Mouse (Mus musculus): Measurements from ENCODE around the gene Gm28557.
"Not testable (repeated sequence)": the region's sequence is repeated elsewhere in the genome, so short reads cannot be mapped to it uniquely, and the experiment has no call there.

Gene Gm28557

DNA sequence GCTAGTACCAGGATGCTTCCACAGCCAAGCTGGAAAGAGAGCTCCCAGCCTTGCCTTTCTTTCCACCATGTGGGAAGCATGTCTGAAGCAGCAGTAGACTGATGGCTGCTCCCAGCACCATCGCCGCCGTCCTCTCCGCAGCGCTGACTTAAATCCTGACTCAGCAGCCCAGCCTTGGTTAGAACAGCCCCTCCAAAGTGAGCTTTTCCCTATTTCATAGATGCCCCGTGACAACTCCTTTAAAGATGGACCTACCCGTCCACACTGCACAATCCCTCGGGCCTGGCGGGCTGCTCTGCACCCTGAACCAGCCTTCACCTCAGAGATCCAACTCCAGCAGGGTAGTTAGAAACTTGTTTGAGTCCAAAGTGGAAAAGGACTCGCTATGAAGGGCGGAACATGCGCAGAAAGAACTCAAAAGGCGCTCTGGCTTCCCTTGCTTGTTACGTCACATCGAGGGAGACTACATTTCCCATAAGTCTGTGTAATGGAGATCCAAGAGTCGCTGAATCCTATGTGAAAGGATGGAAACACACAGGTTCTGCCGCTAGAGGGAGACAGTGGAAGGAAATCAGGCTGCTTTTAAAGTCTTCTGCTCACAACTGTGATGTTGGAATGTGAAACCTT lies at the start of gene Gm28557:
Gene Gm28557 (minus strand): TSS at position 411 of the 627 bp plus-strand sequence.
- DNase-seq, result peak; percentile 89

GRCm38 (mm10) chr13:67128038-67128721 lies 19.8 kb upstream of the Gm28557 start:
- peak; percentile 77 for DNase-seq

DNA sequence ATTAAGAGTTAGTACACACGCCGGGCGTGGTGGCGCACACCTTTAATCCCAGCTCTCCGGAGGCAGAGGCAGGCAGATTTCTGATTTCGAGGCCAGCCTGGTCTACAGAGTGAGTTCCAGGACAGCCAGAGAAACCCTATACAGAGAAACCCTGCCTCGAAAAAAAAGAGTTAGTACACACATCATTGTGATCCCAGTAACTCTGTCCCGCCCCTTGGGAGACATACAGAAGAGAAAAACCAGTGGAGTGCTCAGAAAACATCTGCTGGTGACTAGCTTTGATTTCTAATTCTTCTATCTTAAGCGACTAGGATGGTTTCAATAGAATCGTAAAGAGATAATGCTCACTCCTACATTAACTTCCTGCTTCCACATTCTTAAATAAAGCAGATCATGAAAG lies 19.1 kb upstream of the Gm28557 start:
- DNase-seq, result not testable (repeated sequence)

GRCm38 (mm10) chr13:67124460-67124859 lies 16.1 kb upstream of the Gm28557 start:
- DNase-seq, result no peak

DNA sequence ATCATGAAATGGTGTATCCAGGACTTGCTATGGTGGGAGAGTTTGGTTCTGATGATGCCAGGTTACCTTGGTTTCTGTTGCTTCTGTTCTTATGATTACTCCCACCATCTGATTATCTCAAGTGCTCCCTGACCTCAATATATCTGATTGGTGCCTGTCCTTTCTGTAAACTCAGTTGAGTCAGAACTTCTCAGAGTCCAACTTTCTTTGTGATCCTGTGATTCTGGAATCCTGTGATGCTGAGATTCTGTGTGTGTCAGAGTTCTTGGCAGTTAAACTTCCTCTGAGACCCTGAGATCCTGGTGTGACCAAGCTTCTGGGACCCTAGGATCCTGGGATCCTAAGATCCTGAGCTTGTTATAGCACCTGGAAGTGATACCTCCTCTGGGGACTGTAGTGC lies 13.0 kb upstream of the Gm28557 start, which contains the start of gene Zfp759:
Gene Zfp759 (plus strand): TSS at position 301 of the 400 bp plus-strand sequence.
- DNase-seq, result not testable (repeated sequence)

DNA sequence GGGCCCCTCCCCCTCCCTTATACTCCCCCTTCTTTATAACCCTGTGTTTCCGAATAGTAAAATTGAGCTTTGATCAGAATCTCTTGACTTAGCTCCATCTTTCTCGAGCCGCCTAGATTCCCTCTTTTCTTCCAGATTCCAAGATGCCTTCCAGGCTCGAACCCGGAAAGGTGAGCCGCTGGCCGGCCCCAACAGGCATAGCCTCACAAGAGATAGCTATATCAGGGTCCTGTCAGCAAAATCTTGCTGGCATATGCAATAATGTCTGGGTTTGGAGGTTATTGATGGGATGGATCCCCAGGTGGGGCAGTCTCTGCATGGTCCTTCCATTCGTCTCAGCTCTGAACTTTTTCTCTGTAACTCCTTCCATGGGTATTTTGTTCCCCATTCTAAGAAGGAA lies 7.8 kb upstream of the Gm28557 start, which contains the start of gene Rslcan18:
Gene Rslcan18 (minus strand): TSS at position 101 of the 400 bp plus-strand sequence.
- not testable (repeated sequence) for DNase-seq

GRCm38 (mm10) chr13:67113287-67113686 lies 4.9 kb upstream of the Gm28557 start:
- no peak for DNase-seq

DNA sequence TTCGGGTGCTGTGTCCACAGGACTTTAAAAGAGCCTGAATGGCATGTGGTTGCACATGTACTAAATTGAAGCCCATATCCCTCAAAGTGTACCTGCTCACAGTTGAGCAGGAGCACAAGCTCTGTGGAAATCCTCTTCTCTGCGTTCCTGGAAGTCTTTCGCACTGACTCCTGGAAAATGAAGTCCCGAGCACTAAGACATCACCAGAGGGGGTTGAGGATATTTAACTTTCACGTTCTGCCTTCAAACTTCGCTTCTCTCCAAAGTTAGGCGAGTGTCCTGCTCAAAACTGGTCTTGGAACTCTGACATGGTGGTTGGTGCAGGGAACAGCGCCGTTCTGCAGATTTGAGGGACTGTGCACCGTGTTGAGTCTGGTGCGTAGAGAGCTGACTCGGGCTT lies 3.7 kb upstream of the Gm28557 start:
- DNase-seq, result no peak

GRCm38 (mm10) chr13:67108821-67109206 lies 410 bp upstream of the Gm28557 start:
- DNase-seq, result no peak

DNA sequence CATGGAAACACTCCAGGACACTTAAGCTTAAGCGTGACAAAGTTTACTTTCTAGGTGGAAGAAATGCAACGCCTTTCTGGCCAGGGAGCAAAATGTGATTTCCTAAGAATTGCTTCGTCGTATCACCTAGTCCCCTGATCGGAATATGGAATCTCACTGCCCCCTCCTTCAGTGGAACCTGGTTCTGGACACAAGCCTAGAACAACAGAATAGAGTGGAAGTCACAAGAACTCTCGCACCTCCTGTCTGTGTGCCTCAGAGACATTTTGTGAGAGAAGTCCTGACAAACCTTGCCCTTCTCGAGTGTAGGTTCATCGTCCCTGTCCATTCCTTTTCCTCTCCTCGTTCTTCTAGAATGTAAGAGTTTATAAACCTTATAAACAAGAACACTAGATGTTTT lies 723 bp downstream of the Gm28557 start:
- DNase-seq, result no peak

- no peak for DNase-seq
These were observed 10.5 kb downstream of the Gm28557 start, which contains the start of gene Zfp708 for GRCm38 (mm10) chr13:67097876-67098275. Gene Zfp708, minus strand, starts transcription at chr13:67097976.

- no peak for DNase-seq
These were observed 18.2 kb downstream of the Gm28557 start for GRCm38 (mm10) chr13:67090154-67090553.

- no peak for DNase-seq
These were observed 26.5 kb downstream of the Gm28557 start for GRCm38 (mm10) chr13:67081946-67082345.

- peak; percentile 42 for DNase-seq
These were observed 27.2 kb downstream of the Gm28557 start for GRCm38 (mm10) chr13:67081142-67081713.

- no peak for DNase-seq
These were observed 31.2 kb downstream of the Gm28557 start for GRCm38 (mm10) chr13:67077244-67077643.

GRCm38 (mm10) chr13:67072786-67073185 lies 35.6 kb downstream of the Gm28557 start:
- DNase-seq, result no peak

DNA sequence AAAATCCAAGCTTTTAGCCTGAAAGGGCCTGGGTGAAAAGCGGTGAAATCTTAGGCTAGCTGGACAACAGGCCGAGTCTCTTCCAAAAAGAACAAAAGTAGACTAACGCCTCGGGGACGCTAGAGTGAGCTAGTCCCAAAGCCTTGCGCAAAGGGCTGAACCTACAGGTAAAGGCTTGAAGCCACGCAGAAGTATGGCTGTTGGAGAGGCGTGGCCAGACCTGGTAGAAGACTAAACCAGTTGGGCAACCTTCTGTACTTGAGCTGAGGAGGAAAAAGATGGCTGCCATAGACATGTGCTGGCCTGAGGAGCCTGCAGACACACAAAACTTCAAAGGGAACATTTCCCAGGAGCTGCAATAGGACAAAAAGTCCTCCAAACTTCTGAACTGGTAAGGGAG lies 43.0 kb downstream of the Gm28557 start:
- no peak for DNase-seq

GRCm38 (mm10) chr13:67062427-67062826 lies 46.0 kb downstream of the Gm28557 start:
- no peak for DNase-seq

DNA sequence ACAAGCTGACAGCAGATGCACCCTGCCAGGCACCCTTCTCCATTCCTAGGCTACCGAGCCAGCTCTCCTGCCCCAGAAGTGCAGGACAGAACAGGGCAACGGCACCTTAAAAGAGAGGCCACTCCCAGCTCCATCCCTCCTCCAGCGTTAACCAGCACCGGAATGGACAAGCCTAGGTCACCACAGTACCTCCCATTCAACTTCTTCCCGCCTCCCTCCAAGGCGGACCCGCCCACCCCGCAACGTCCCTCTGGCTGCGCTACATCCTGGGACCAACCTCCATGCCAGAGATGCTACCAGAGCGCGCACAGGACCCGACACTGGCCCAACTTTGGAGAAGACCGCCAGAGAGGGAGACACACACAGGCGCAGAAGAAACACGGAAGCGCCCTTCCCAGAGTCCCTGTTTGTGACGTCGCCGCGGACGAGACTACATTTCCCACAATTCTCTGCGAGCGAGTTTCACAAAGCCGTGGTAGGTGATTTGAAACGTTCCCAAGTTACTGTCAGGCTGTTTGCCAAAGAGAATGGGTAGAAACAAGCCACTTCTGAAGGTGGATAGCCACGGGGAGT lies 47.5 kb downstream of the Gm28557 start, which contains the start of gene Zfp712:
Gene Zfp712 (minus strand): TSS at position 385 of the 573 bp plus-strand sequence.
- DNase-seq, result peak; percentile 85

- no peak for DNase-seq
These were observed 48.1 kb downstream of the Gm28557 start for GRCm38 (mm10) chr13:67060161-67060785.

Measured in right cerebral cortex, postnatal 14 days (tissue).